Mouse (Mus musculus) small intestine, adult 2 months (tissue): ENCODE measurements around the gene Hba-x.

Experiments used
- CTCF ChIP-seq: fragments of 200-500 bp; IDR thresholded peaks from 2 replicates; pipeline ENCODE4 v1.5.1; 2012; ENCODE audit warnings: low read depth, mild to moderate bottlenecking, control low read depth, inconsistent platforms, low read length, moderate library complexity, mixed read lengths; ENCODE audit not compliant: insufficient replicate concordance, insufficient read length; ENCODE audit errors: extremely low read depth
- POLR2A ChIP-seq: fragments of 200-500 bp; IDR thresholded peaks from 2 replicates; pipeline ENCODE4 v1.6.1; 2012; ENCODE audit warnings: low read depth, mild to moderate bottlenecking, control low read depth, inconsistent platforms, low read length, moderate library complexity

GRCm38 (mm10) chr11:32301506-32301905 lies 25.3 kb downstream of the Hba-x start:
- no peak for TF ChIP-seq CTCF
- no peak for TF ChIP-seq POLR2A
